Mouse (Mus musculus): ENCODE data around the gene Igfals.

DNA sequence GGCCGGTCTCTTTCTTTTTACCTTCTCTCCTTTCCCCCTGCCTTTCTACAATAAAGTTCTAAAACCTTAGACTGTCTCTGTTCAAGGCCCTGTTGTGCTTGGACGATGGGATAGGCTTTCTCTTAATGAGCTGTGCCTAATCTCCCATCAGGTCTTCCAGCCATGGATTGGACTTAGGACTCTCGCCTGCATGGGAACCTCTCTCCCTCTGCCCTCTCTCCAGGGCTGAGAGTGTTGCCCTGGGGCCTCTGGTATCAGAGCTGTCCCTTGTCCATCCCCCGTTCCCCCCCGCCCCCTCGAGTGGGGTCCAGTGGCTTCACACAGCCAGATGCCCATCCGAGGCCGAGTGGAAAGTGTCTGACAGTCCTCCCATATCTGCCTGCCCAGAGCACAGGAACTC is 9.2 kb downstream of the Igfals start:
- TF ChIP-seq CTCF (IDR thresholded peaks at IDR 0.05; ENCODE audit: borderline replicate concordance, insufficient read depth, low read length) (no peak), POLR2A (IDR thresholded peaks at IDR 0.05; ENCODE audit: low read depth, low read length) (no peak)

Measured in embryonic fibroblast, embryonic 13.5 days (primary cell).